Mouse (Mus musculus) mature B cell (primary cell): ENCODE data around the gene Flrt2.
"Not testable (repeated sequence)": the region's sequence is repeated elsewhere in the genome, so short reads cannot be mapped to it uniquely, and the experiment has no call there.

ENCODE experiments used
- in situ Hi-C: fragments of 300-500 bp; cut with MboI; formaldehyde crosslinking; loops from 2 replicates; pipeline ENCODE4 v1.14.3; 2019

Flrt2 gene

GRCm38 (mm10) chr12:95691961-95692767 is at the start of gene Flrt2:
TSS of gene Flrt2 (plus strand) at chr12:95692226.
- in situ Hi-C loops: no loop called here

GRCm38 (mm10) chr12:95642226-95642625 is 49.8 kb upstream of the Flrt2 start:
- in situ Hi-C loops: no loop called here

- in situ Hi-C loops: not testable (repeated sequence)
Observed at GRCm38 (mm10) chr12:95647179-95647578, 44.8 kb upstream of the Flrt2 start.

- in situ Hi-C loops: no loop called here
Observed at GRCm38 (mm10) chr12:95652172-95653156, 39.6 kb upstream of the Flrt2 start.

GRCm38 (mm10) chr12:95656594-95656993 is 35.4 kb upstream of the Flrt2 start:
- in situ Hi-C loops: no loop called here

GRCm38 (mm10) chr12:95667296-95667695 is 24.7 kb upstream of the Flrt2 start:
- in situ Hi-C loops: no loop called here

- in situ Hi-C loops: no loop called here
Observed at GRCm38 (mm10) chr12:95675711-95676110, 16.3 kb upstream of the Flrt2 start.

GRCm38 (mm10) chr12:95690819-95691218 is 1.2 kb upstream of the Flrt2 start:
- in situ Hi-C loops: no loop called here

- in situ Hi-C loops: no loop called here
Observed at GRCm38 (mm10) chr12:95692948-95693650, 1.1 kb downstream of the Flrt2 start.

- in situ Hi-C loops: no loop called here
Observed at GRCm38 (mm10) chr12:95693651-95694471, 1.8 kb downstream of the Flrt2 start.

- in situ Hi-C loops: no loop called here
Observed at GRCm38 (mm10) chr12:95694507-95694906, 2.5 kb downstream of the Flrt2 start.

- in situ Hi-C loops: no loop called here
Observed at GRCm38 (mm10) chr12:95694991-95695833, 3.2 kb downstream of the Flrt2 start.

GRCm38 (mm10) chr12:95695834-95696521 is 4.0 kb downstream of the Flrt2 start:
- in situ Hi-C loops: no loop called here

- in situ Hi-C loops: no loop called here
Observed at GRCm38 (mm10) chr12:95696522-95697025, 4.5 kb downstream of the Flrt2 start.

- in situ Hi-C loops: no loop called here
Observed at GRCm38 (mm10) chr12:95698556-95698955, 6.5 kb downstream of the Flrt2 start.

- in situ Hi-C loops: no loop called here
Observed at GRCm38 (mm10) chr12:95700746-95701145, 8.7 kb downstream of the Flrt2 start.

- in situ Hi-C loops: no loop called here
Observed at GRCm38 (mm10) chr12:95701580-95701979, 9.6 kb downstream of the Flrt2 start.

- in situ Hi-C loops: no loop called here
Observed at GRCm38 (mm10) chr12:95705006-95705405, 13.0 kb downstream of the Flrt2 start.

GRCm38 (mm10) chr12:95723265-95723664 is 31.2 kb downstream of the Flrt2 start:
- in situ Hi-C loops: no loop called here
